Mouse (Mus musculus) embryo, embryonic 9.5 days (tissue): ENCODE measurements at regions not wholly inside any gene's neighbourhood (a gene's known extent, or its start where the extent isn't known, plus 50 kb on each side); places are given as distances from the start of the nearest gene placed in this dataset.

Source experiments
- DNase-seq: peaks from one replicate; pipeline ENCODE4 v3.0.0-alpha.2; 2017; ENCODE audit errors: extremely low spot score

DNA sequence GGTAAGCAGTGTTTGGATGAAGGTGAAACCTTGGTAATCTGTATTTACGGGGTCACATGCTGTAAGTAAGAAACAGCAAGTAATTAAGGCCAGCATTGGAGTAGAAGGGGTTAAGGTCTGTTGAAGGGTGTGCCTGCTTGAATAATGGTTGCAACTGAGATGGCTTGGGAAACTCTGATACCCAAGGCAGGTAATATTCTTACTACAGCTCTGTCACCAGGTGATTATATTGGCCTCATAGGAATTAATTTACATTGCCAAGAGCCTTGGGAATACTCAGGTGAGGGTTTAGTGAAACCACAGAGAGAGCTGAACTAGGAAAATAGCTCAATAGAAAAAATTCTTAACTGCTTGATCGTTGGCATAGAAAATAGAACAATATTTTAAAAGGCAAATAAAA is 73.8 kb upstream of the Lcorl start:
- DNase-seq: no peak

DNA sequence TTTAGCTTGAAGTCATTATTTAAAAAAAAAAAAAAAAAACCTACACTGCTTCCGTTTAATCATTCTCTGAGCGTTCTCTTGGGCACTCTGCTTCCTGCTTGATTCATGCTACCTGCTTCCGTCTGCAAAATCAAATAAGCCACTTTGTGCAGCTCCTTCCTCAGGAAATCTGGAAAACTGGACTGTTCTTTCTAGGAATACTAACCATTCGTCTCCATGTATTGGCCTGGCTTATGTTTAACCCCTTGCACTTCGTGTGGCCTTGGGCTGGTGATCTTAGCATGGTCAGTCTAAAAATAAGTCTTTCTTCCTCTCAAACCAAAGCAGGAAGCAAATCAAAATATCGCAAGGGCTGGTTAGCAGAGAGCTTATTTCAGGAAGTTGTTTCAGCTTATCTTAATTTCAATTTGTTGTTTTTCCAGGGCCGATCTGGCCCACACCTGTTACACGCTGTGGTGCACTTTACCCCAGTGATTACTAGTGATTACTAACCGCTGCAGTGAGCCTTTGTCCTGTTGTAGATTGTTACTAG is 68.5 kb upstream of the Lcorl start:
- no peak for DNase-seq

DNA sequence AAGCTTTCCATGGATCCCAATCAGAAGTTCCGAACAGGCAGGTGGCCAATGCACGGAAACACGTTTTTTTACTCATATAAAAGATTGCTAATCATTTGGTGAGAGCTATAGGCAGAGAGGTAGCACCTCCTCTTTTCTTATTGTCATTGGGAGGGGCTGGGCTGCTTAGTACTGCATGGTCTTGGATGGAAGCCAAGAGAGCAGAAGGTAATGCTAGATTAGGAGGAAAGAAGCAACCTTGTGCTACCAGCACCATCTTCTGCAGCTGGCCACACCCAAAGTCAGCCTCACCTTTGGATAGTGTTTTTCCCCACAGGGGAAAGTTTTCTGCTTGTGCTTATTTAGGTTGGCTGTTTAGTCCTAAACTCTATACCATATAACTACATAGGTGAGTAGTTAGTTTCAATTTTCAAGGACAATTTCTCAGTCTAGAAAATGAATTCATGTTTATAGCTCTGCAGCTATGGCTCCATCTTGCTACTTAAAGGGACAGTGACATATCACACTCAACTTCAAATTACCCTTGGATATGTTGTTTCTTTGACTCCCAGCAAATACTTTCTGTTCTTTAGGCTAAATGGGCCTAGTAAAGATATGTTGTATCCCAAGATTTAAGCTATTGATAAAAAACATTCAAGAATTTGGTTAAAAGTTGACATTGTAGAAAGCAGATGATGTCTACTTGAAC is 66.6 kb upstream of the Lcorl start:
- no peak for DNase-seq
